Mouse (Mus musculus) T-helper 17 cell (primary cell): ENCODE data around the gene Trove2.

Experiments used
- in situ Hi-C, 2 experiments: fragments of 300-600 bp; cut with MboI, MseI; formaldehyde crosslinking; loops; 1 replicate in 1 of 2; 2 replicates in 1 of 2; pipeline ENCODE4 v1.15.1; 2025; ENCODE audit warnings: high pct_unique_total_duplicates in 2 of 2

The Trove2 gene

DNA sequence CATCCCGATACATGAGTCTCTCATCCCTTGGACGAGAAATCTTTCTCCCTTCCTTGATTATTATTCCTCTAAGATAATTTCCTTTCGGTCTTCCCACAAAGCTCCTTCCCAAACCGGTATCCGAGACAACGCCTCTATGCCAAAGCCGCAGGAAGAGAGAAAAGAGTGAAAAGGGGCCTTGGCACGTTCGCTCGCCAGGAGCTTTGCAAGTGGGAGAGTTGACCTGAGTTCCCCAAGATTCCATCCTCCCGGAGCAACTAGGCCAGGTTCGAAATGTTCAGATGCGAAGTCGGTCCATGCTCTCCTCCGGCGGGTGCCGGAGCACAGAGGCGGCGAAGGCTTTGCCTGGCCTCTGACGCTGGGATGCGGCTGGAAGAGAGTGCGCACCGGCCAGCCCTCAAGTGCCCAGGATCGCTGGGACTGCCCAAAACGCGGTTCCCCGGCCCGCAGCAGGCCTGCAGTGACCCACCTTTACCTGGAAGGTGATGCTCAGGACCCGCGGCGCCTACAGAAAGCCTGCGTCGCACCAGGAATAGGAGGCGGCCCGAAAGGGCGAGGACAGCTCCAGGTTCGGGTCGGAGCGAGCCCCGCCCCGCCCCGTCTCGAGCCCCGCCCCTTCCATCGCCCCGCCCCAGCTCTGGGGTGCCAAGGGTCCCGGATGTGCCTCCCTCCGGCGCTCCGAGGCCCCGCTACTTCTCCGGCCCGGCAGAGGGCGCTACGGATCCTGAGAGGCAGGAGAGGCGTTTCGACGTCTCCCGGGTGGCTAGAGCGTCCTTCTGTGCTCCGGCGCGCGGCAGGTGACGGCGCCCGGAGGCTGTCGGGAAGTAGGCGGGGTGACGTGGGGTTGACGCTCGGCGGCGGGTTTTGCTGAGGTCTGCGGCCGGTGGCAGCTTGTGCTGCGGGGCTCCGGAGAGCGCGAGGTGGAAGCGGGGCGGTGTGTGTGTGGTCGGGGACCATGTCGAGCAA is at the start of gene Trove2, which contains the start of gene Uchl5:
Gene Trove2, minus strand, starts transcription at position 623 of the 966 bp plus-strand sequence.
Gene Uchl5, plus strand, starts transcription at position 827 of the 966 bp plus-strand sequence.
- in situ Hi-C loops, result no loop called here

DNA sequence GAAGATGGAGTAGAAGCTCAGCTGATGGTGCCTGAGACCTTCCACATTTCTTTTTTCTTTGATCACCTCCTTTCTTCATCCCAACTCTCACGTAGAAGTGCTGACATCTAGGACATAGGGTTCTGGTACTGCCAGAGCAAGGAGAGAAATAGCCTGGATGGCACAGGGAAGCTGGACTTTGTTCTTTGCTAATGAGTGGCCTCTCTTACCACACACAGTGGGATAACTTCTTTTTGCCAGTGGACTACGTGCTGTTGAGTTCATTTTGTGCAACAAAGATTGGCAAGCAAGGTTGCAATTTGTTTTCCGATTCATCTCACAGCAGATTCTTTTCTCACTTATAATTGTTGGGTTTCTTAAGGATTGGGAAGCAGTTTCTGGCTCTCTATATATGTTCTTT is 45.8 kb upstream of the Trove2 start:
- in situ Hi-C loops, result loop anchor here (25.0 kb wide), 1 partner anchor 365 kb away; the partner anchor contains the start of gene Rgs13 (in 2 of the 2)

DNA sequence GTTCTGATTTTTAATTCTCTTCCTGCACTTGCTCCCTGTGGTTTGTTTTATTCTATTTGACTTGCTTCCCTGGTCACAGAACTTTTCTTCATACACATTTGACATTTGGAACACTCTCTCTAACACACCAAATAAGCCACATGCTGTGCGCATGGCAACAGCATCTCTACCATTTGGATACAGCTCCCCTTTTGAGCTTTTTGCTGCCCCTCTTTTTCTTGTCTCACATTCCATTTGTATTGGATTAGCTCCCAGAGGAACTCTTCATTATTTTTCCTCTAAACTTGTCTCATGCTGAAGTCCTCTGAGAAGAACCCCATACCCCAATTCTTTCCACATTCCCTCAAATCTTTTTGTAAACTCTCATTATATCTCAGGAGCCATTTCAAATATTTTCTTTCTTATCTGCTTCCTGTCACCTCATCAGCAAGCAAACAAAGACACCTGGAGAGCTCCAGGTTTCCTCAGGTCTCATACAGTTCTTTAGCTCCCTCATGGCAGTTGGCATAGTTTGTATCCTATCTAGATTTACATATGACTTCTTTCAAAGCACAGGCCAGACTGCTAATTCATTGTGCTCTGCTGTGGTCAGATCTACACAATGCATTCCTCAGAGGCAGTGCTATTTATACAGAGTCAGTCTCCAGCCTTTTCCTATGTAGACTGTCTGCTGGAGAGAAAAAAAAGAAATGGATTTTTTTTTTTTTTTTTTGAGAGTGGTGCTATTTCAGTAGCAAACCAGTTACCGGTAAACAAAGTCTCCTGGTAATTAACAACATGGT is 43.4 kb upstream of the Trove2 start:
- in situ Hi-C loops, result loop anchor here (25.0 kb wide), 1 partner anchor 367 kb away; the partner anchor contains the start of gene Rgs13 (in 2 of the 2)

GRCm38 (mm10) chr1:143813676-143814360 is 37.0 kb upstream of the Trove2 start:
- in situ Hi-C loops, result loop anchor here (5.0 to 25.0 kb wide), 2 partner anchors 373 to 568 kb away; partner anchors contain the start of gene Rgs13 (in 2 of the 2)

- in situ Hi-C loops, result loop anchor here (10.0 to 25.0 kb wide), 2 partner anchors 378 to 436 kb away; partner anchors contain the start of genes Rgs13 (in 2 of the 2) and Rgs1 (in 1 of the 2)
These were observed 32.2 kb upstream of the Trove2 start for GRCm38 (mm10) chr1:143809062-143809461.

DNA sequence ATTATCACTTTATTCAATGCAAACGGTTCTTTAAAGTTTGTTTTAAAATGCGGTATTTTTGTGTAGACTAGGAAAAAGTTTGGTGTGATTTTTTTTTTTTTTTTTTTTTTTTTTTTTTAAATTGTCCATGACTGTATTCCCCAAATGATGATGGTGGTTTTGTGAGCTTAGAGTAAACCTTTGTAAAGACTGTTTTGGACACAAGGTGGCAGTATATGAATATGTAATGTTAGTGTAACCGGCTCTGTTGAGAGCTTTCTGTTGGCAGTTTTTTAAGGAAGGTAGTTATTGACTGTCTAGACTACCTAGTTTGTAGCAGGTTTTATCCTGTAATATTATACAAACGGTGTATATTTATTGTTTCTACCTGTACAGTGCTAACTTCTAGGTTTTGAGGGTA is 26.7 kb upstream of the Trove2 start:
- in situ Hi-C loops, result loop anchor here (5.0 to 25.0 kb wide), 3 partner anchors 384 to 569 kb away; partner anchors contain the start of genes Rgs13 (in 2 of the 2) and Rgs1 (in 1 of the 2)

DNA sequence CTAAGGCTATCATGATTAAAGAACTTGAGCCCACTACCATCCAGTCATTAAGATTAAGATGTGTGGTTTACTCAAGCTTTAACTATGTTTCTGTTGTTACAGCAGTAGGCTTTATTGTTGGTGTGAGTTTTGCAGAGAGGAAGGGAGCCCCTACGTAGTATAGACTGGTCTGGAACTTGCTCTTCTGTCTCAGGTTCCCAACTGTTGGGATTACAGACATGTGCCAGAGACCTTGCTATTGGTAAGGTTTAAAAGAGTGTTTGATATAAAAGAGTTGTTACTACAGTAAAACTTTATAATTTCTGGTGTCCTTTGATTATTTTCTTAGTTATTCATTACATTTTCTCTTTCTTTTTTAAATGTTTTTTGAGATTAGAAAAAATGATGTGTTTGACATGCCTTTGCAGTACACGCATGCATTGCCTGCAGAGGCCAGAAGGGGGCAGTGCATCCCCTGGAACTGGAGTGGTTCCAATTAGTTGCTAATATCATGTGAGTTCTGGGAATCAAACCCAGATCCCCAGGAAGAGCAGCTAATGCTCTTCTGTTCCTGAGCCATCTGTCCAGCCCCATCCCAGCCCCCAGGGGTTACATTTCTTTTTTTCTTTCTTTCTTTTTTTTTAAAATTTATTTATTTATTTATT is 11.8 kb upstream of the Trove2 start:
- in situ Hi-C loops, result no loop called here

- in situ Hi-C loops, result no loop called here
These were observed 820 bp upstream of the Trove2 start for GRCm38 (mm10) chr1:143777558-143778218.

DNA sequence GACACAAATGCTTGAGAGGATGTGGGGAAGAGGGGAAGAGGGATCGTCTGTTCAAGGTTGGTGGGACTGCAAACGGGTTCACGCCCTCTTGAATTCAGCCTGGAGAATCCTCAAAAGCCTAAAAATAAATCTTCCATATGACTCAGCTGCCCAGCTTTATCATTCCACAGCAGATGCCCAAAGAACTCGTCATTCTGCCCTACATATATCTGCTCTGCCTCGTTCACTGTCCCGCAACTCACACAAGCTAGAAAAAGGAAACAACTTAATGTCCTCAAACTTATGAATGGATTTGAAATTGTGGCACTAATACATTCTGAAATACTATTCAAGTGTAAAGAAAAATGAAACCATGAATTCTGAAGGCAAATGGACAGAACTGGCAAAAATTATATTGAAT is 3.0 kb downstream of the Trove2 start:
- in situ Hi-C loops, result loop anchor here in 1 of 2 experiments (5.0 kb wide), 1 partner anchor 67 kb away; no protein-coding TSS in a partner anchor

- in situ Hi-C loops, result loop anchor here in 1 of 2 experiments (5.0 kb wide), 1 partner anchor 66 kb away; no protein-coding TSS in a partner anchor
These were observed 3.8 kb downstream of the Trove2 start for GRCm38 (mm10) chr1:143773082-143773481.

GRCm38 (mm10) chr1:143770444-143771109 is 6.3 kb downstream of the Trove2 start:
- in situ Hi-C loops, result loop anchor here in 1 of 2 experiments (5.0 kb wide), 1 partner anchor 63 kb away; no protein-coding TSS in a partner anchor

- in situ Hi-C loops, result no loop called here
These were observed 10.6 kb downstream of the Trove2 start for GRCm38 (mm10) chr1:143766238-143766637.

GRCm38 (mm10) chr1:143765801-143766200 is 11.1 kb downstream of the Trove2 start:
- in situ Hi-C loops, result no loop called here

DNA sequence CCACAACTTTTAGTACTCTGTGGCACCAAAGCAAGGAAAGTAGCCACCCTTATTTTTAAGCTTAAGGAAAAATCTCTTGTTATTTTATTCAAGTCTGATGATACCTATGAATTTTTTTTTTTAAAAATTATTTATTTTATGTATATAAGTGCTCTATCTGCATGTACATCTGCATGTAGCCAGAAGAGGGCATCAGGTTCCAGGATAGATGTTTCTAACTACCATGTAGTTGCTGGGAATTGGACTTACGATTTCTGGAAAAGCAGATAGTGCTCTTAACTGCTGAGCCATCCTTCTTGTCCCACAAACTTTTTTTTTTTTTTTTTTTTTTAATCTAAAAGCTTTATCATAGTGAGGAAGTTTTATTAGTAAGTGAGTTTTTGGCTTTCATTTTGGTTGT is 12.4 kb downstream of the Trove2 start:
- in situ Hi-C loops, result no loop called here

DNA sequence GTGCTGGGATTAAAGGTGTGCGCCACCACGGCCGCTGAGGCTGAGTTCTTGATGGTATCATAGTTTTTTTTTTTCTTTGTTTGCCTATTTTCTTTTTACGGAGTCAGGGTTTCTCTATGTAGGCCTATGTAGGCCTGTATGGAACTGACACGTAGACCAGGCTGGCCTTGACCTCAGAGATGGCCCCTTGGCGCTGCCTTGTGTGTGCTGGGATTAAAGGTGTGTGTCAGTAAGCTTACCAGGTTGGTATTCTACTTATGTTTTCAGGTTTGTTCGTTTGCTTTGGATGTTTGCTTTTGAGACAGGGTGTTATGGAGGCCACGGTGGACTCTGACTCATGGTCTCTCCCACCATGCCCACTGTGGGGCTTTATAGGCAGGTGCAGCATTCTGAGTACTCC is 14.7 kb downstream of the Trove2 start:
- in situ Hi-C loops, result no loop called here

DNA sequence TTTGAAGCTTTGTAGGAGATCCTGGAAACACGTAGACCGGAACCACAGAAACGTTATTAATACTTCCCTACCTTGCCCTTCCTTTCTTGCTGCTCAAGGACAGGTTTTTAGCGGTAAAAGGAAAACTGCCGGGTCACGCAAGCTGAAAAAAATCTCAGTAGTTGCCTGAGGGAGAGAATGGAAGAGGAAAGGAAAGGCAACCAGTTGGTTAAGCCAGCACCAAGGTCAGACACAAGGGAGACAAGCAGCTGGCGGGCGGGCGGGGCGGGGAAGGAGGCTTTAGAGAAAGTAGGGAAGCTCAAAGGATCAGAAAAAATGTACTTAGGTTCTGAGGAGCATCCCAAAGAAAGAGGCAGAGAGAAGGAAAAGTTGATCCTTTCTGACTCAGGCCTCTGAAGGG is 31.0 kb downstream of the Trove2 start:
- in situ Hi-C loops, result loop anchor here in 1 of 2 experiments (10.0 kb wide), 1 partner anchor 1589 kb away; no protein-coding TSS in a partner anchor

DNA sequence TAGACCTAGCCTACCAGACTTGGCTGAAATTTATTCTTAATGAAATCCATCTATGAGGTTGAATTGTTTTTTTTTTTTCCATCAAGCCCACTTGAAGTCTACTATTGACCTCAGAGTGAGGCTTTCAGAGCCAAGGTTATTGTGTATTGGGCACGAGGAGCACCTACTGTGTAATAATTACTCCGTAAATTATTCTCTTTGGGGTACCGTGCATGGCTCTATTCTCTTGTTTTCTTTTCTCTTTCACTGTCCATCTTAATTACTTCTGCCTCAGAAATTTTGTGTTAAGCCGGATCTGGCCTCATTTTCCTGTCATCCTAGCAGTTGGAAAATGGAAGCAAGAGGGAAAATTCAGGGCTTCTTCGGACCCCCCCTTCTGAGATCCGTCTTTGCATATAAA is 34.7 kb downstream of the Trove2 start:
- in situ Hi-C loops, result loop anchor here in 1 of 2 experiments (10.0 kb wide), 1 partner anchor 1593 kb away; no protein-coding TSS in a partner anchor

- in situ Hi-C loops, result loop anchor here in 1 of 2 experiments (10.0 kb wide), 1 partner anchor 1593 kb away; no protein-coding TSS in a partner anchor
These were observed 35.5 kb downstream of the Trove2 start for GRCm38 (mm10) chr1:143741331-143741730.

DNA sequence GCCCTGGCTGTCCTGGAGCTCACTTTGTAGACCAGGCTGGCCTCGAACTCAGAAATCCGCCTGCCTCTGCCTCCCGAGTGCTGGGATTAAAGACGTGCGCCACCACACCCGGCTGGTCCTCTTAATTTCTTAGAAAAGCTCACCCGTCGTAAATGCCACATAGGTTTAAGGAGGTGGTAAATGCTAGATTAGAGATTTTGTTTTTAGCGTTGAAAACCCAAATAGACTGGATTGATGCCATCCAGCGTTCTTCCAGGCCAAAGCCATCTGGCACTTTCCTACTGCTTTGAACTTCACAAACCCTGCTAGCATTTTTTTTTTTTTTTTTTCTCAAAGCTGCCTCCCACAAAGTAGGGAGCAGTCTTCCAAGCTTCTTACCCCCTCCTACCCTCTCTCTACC is 36.3 kb downstream of the Trove2 start:
- in situ Hi-C loops, result loop anchor here in 1 of 2 experiments (10.0 kb wide), 1 partner anchor 1594 kb away; no protein-coding TSS in a partner anchor
